Mouse (Mus musculus) ES-Bruce4 (cell line): ENCODE data around the gene Dct.

ENCODE experiments used
- CTCF ChIP-seq: IDR thresholded peaks from one replicate; pipeline ENCODE4 v1.8.1; 2011; ENCODE audit warnings: low read depth, low read length
- EP300 ChIP-seq: IDR thresholded peaks from 2 replicates; pipeline ENCODE4 v1.6.1; 2011; ENCODE audit warnings: low read depth, low read length; ENCODE audit not compliant: insufficient read depth
- POLR2A ChIP-seq: IDR thresholded peaks from one replicate; pipeline ENCODE4 v1.8.1; 2011; ENCODE audit warnings: low read length; ENCODE audit not compliant: insufficient read depth

DNA sequence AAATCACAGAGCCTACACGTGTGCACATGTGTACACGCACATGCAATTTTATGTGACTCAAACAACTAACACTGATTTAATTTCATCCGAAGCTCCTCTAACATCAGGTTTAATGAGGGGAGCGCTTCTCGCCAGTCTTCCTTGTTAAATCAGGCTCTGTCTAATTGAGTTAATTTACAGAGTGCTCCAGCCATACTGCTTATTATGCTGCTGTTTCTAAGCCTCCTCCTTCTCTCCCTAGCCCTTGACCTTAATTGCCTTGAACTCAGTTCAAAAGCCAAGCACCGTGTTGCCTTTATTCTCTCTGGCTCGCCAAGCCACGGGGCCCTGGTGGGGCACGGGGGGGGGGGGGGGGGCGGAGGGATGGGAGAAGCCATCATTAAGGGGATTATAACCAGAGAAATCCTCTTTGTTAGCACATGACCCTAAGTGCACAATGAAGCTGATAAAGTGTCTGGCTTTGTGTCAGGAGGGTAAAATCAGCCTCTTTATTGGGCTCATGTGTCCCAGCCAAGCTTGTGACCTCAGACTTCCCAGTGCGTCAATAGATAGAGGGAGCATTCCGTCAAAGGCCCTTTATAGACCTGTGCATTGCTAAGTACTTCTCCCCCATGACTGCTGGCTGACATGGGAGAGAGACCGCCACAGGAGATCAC is at the start of gene Dct:
- no peak for TF ChIP-seq CTCF
- TF ChIP-seq POLR2A = no peak
- no peak for TF ChIP-seq EP300
